Mouse (Mus musculus) ES-CJ7 (cell line): ENCODE data around the gene Klk12.

Experiments used
- DNase-seq: peaks from one replicate; pipeline ENCODE4 v3.0.0; 2011; ENCODE audit warnings: low read depth, low spot score

The Klk12 gene

DNA sequence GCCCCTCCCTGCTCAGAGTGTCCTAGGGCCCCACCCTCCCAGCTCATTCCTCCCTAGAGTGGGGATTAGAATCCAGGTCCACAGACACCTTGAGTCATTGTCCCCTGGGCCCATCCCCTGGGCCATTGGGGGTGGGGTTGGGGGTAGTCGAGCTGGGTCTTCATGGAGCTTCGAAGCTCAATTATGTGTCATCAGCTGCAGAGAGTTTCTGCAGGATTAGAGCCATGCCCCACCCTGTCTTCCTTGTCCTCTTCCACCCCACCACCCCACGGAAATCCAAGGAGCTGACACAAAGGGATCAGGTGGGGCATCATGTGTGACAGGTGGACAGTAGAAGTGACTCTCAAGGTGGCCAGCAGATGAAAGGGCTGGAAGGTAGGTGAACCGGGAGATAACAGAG lies at the start of gene Klk12:
Klk12 (plus strand) TSS at position 301 of the 400 bp plus-strand sequence.
- DNase-seq = no peak

DNA sequence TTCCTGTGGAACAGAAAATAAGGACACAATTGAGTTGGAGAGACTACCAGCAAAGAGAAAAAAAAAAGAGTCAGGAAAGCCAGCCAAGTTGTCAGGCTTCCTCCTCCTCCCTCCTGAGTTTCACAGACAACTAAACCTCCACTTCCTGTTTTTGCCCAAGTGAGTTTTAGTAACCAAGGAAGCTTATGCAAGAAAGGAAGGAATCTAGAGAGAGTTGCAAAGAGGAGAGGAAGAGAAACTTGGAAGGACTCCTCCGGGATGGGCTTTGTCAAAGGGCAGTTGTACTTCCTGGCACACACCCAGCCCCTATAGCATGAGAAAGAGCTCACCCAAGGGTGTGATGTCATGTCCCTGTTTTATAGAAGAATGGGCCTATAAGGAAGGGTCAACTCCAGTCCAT lies 20.9 kb upstream of the Klk12 start:
- DNase-seq = no peak

DNA sequence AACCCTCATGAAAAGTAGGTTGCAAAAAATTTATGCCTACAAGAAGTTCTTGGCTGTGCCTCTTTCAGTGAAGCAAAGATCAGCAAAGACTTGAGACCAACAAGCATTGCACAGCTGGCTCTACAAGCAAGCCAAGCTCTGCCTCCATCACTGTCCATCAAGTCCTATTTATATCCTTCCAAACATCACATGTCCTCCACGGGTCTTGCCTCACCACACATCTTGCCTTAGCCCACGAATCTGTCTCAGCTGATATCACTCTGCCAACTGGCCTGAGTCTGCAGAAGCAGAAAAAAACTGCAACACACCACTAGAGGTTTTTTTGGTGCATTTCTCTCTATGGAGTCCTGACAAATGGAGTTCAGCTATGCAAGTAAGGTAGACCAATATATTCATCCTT lies 15.9 kb upstream of the Klk12 start:
- no peak for DNase-seq

DNA sequence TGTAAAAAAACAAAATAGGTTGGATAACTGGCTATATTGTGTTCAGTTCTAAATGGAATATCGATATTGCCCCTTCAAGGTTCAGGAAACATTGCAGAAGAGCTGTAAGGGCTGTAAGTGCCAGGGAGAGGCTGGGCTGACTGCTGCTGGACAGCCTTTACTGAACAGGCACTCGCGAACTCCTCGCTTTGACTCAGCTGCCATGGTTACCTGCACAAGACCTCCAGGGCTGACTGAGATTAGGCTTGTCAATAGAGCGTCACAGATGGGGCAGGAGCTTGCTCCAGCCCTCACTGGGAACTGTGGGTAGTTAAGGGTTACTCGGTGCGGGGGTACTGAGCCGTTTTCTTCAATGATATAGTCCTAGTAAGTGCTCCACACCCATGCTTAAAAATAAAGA lies 2.2 kb upstream of the Klk12 start:
- no peak for DNase-seq

DNA sequence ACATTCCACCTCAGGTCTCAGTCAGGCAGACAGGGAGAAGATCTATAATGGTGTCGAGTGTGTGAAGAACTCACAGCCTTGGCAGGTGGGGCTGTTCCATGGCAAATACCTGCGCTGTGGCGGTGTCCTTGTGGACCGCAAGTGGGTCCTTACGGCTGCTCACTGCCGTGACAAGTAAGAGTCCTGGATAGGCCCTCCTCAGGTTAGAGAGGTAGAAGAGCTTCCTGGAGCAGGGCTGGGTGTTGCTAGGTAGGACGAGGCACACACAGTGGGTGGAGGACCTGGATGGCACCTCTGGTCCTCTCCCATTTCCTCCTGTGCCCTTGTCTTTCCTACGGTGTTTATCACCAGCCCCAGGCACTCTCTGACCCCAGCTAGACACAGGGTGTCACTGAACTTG lies 939 bp downstream of the Klk12 start:
- no peak for DNase-seq

DNA sequence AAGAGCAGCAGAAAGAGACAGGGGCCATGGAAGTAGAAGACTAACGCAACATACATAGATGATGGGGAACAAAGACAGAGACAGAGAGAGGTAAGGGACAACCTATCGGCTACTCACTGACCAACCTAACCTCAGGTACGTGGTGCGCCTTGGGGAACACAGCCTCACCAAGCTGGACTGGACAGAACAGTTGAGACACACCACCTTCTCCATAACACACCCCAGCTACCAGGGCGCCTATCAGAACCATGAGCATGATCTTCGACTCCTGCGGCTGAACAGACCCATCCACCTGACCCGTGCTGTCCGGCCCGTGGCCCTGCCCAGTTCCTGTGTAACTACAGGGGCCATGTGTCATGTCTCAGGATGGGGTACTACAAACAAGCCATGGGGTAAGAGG lies 2.0 kb downstream of the Klk12 start:
- DNase-seq = no peak

DNA sequence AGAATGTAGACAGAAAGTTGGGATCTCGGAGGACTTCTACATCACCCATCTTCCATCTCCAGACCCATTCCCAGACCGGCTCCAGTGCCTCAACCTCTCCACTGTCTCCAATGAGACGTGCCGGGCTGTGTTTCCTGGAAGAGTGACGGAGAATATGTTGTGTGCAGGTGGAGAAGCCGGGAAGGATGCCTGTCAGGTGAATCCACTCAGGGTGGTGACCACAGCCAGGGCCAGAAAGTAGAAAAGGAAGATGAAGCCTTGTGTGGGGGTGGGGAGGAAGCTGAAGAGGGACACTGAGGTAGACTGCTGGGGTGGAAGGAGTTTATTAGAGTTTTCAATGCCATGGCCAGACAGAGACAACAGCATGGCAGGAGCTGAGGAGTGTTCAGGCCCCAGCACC lies 3.2 kb downstream of the Klk12 start:
- DNase-seq = no peak

DNA sequence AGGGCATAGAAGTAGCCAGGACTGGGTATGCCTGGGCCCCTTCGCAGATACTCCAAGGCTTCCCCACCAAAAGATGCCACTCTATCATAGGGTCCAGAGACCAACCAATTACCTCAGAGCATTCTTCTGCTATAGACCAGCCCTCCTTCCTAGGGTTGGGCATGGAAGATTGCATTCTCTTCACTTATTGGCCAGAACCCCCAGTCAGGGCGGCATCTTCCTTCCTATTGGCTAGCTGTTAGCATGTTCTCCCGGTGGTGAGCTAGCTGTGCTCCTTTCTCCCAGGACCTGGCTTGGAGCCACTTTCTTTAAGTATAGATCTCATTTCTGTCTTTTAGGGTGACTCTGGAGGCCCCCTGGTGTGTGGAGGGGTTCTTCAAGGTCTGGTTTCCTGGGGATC lies 4.2 kb downstream of the Klk12 start:
- peak; percentile 39 for DNase-seq

DNA sequence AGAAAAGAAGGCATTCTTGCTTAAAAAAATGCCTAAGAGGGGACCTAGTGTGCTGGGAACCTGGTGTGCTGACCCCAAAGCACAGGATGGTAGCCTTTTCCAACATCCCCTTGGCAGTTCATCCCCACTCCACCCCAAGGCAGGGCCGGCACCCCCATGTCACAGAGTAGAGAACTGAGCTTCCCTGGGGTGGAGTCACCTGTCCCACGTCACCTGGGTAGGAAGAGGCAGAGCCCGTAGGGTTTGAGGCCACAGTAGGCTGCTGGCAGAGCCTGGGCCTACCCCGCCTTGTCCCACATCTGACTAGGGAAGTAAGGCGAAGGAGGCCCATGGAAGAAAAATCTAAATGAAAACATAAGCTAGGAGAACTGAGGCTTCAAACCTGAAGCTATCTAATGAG lies 5.7 kb downstream of the Klk12 start, which contains the start of gene Klk11:
Klk11 (plus strand) TSS at position 241 of the 400 bp plus-strand sequence.
- no peak for DNase-seq

DNA sequence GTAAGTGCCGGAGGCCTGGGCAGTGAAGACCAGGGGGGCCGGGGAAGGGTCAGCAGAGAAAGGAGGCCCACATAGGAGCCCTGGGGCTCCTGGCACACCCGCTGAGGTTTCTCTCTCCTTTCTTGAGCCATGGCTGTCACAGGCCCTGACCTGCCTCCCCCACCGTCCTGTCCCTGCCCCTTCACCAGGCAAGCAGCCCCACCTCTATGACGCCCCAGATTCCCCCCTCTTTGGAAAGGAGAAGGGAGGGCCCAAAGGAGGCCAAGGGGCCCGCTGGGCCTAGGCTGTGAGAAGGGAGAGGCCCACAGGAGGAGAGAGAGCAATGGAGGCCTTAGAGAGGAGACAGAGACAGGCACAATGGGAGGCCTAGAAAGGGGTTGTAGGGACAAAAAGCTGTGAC lies 6.1 kb downstream of the Klk12 start:
- DNase-seq = no peak

DNA sequence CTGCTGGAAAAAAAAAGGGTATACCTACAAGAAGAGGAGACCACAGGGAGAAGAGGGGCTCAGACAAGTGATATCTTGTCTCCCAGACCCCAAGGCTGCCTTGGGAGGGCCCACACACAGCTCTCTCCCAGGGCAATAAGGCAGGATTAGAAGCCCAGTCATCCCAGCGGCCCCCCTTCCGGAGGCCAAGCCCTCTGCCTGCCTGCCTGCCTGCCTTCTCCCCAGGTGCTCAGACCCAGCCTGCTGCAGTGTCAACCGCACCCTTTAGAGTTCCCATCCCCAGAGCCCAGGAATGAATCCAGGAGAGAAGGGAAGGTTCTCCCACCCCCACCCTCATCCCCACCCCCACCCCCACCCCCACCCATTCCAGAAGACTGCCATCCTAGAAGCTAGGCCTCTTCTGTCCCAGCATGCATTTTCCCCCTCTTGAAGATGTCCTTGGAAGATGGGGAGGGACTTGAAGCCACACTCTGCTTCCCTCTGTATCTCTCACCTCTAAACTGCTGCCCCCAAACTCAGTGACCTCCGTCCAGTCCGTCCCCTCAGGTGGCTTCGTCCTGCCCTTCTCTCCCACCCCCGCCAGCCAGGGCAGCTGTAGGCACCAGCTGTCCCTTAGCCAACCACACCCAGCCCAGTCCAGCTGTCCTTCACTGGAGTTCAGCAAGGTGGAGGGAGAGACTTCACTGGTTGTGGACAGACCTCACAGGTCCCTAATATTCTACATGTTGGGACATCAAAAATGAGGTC lies 6.8 kb downstream of the Klk12 start:
- DNase-seq = peak; percentile 65

DNA sequence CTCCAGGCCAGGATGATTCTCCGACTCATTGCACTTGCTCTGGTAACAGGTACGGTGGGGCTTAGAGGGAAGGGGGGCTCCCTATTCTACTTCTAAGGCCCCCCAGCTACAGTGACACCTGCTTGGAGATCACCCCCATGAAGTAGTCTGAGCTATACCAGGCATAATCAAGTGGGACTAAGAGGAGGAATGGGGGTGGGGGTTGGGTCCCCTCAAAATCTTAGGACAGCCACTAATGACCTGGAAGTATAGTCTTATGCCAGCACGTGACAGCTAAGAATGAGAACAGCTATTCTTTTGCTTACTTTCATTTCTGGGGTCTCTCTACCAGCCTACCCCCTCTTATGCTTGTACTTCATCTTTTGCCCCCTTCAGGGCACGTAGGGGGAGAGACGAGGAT lies 7.8 kb downstream of the Klk12 start:
- DNase-seq = no peak

DNA sequence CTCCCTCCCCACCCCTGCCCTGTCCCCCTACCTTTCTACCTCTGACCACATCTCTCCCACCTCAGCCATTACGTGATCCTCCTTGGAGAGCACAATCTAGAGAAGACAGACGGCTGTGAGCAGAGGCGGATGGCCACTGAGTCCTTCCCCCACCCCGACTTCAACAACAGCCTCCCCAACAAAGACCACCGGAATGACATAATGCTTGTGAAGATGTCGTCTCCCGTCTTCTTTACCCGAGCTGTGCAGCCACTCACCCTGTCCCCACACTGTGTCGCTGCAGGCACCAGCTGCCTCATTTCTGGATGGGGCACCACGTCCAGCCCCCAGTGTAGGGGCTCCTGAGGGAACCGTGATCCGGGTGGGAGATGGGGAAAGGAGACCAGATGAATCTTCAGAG lies 8.7 kb downstream of the Klk12 start:
- DNase-seq = no peak

DNA sequence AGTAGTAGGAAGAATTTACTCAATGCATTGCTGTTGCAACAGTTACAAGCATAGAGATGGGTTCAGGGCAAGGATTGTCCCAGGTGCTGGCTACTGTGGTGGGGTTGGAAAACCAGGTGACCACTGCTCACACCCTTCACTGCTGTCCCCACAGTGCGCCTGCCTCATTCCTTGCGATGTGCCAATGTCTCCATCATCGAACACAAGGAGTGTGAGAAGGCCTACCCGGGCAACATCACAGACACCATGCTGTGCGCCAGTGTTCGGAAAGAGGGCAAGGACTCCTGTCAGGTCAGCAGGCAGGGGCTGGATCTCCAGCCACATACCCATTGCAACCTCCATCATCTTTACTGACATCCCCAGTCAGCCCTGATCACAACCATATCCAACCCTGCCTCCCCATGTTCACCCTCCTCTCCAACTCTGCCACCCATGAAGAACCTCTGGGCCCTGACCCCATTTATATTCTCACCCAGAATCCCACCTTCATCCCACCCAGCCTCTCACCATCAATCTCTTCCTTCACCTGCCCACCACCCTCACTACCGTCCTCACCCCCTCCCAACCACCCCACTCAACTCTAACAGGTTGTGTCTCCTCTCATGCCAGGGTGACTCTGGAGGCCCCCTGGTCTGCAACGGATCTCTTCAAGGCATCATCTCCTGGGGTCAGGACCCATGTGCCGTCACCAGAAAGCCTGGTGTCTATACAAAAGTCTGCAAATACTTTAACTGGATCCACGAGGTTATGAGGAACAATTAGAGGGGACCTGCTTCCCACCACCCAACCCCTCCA lies 9.7 kb downstream of the Klk12 start:
- no peak for DNase-seq

DNA sequence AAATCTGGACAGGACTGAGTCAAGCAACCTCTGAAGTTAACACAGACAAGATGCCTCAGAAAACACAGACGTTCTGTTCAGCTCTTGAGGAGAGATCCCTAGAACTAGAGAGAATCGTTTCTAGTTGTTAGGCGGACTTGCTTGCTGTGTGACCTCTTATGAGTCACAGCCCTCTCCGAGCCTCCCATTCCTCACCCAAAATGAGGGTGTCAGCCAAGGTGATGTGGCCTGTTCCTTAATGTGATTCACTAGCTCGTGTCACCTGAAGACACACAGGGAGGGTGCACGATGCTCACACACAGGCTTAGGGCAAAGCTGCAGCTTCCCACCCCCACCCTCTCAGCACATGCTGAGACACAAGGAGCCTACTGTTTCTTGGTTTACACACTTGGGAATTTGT lies 11.5 kb downstream of the Klk12 start:
- DNase-seq = no peak

DNA sequence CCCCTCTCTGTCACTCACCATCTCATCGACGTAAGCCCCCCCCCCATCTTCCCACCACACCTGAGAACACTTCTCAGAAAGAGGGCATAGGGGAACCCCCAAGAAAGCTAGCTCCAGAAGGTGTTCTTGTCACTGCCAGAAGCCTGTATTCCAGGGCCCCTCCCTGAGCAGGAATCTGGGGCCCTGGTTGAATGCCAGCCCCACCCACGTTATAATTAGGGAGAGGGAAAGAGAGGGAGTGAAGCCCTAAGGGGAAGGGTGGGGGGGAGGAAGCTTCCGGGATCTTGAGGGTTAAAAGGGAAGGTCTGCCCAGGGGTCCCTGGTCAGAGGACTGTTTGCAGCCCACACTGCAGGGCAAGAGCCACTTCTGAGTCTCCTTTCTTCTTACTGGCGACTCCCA lies 12.0 kb downstream of the Klk12 start, which contains the start of gene Klk10:
Klk10 (plus strand) TSS at position 290 of the 400 bp plus-strand sequence.
- peak; percentile 53 for DNase-seq

DNA sequence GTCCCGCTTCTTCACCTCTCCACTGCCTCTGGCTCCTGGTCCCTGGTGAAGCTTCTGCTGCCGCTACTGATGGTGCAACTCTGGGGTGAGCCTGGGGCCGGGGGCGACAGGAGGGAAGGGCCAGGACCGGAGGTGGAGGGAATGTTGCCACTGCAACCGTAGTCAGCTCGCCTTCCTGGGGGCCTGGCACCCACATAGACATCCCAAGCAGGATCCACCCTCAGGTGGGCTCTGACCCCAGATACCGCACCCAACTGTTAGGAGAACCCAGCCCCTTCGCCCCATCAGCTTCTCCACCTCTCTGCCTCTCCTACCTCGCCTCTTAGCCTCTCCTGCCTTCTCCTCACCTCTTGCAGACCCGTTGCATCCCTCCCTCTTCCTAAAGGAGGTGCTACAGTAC lies 12.8 kb downstream of the Klk12 start:
- no peak for DNase-seq

DNA sequence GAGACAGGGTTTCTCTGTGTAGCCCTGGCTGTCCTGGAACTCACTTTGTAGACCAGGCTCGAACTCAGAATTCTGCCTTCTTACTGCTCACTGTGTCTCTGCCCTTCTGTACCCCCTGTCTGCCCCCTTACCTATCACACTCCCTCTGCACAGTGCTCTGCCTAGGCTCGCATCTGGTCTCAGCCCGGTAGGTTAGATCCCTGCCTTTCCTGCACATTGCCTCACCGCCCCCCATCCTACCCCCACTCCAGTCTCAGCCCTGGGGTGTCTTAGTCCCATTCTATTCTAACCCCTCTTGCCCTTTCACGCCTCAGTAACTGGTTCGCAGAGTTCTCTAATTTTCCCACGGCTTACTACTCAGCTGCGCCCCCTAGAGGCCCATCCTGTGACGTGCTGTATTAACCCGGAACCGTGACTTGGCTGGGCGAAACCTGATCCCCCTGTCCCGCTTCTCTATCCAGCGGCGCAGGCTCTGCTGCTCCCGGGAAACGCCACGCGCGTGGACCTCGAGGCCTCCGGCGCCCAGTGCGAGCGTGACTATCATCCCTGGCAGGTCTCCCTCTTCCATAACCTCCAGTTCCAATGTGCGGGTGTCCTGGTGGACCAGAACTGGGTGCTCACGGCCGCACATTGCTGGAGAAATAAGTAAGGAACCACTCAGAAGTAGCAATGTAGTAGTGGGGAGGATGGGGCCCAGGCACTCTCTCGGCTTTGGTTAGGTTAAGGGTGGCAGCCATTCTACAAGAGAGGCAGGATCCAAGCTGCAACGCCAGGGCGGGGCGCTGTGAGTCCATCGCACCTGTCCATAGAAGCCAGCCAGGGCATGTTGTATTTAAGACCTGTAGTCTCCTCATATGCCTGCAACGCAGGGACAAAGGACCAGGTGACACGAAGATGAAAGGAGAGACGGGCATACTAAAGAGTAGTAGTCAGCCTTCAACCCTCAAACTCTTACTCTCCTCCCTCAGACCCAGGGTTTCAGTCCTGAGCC lies 13.9 kb downstream of the Klk12 start:
- peak; percentile 86 for DNase-seq

DNA sequence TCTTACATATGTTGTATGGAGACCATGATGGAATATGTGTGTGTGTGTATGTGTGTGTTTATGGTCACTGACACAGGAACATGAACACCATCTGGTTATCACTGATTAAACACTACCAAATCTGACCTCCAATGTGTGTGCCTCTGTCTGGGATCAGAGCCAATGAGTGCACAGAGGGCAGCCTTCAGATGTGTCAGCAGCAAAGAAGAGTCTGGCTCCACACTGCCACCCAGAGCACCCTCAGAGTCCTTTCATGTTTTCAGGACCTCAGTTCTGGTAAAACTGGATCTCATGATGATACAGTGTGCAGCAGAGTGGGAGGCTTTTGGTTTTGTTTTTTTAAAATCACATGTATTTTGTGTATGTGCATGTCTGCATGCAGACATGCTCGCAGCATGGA lies 16.6 kb downstream of the Klk12 start:
- peak; percentile 41 for DNase-seq

DNA sequence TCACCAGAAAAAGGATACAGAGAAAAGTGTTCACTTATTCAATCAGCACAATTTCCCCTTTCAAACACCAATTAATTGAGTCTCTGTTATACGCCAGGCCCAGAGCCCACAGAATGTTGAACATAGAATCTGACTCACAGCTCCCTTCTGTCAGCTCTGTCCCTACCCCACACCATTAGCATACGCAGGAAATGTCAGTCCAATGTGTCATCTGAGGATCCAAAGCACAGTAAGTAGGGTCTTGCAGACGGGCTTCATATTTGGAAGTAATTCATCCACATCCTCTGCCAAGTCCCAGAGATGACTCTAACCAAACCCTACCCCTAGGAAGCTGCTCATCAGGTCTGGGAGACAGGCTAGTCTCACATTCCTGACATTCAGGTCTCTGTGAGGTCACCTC lies 19.4 kb downstream of the Klk12 start:
- no peak for DNase-seq

DNA sequence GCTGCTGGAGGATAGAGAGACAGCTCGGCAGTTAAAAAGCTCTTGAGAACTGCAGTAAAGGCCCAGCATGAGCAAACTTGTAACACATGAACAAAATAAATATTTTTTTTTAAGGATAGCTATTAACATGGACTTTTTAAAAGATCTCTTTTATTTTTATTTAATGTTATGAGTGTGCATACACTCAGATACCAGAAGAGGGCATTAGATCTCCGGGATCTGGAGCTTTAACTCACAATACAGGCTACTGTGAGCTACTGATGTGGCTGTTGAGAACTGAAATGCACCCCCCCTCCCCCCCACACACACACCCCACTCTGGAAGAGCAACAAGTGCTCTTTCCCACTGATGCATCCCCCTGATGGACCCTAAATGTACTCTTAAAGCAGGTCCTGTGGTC lies 20.6 kb downstream of the Klk12 start:
- DNase-seq = no peak

DNA sequence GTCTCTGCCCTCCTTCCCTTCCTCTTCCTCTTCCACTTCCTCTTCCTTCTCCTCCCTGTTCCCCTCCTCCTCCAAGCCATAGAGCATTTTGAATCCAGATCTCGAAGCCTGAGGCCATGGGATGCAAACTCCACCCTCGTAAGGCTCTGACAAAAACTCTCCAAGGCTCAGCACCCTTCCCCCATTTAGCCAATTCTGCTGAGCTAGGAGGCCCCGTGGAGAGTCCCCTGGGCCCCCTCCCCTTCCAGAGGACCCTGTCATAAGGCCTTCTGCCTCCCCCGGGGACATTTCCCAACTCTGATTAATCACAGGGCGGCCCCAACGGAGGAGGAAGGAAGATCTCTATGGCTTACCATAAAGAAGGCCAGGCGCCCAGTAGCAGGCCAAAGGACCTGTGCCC lies 22.9 kb downstream of the Klk12 start, which contains the start of gene Klk9:
Klk9 (plus strand) TSS at position 301 of the 400 bp plus-strand sequence.
- DNase-seq = no peak
